Mouse (Mus musculus): ENCODE data around the gene Smoc1. TPM values are rescaled to one million over a fixed set of nuclear protein-coding genes. Genes with fewer than 3 reads are reported as not detected.

The Smoc1 gene
- polyA plus RNA-seq, 1 experiment from 2014 or later: 6.0 TPM

- no peak overlapping the region for H3K9ac ChIP-seq
- WGBS (ENCODE audit: insufficient replicate concordance): 40% methylated on average over 5 of the region's 5 CpGs
- no peaks in the 10 kb centered on the region for H3K9me3 ChIP-seq (replicated peaks)
- H3K4me3 ChIP-seq (replicated peaks): no peak overlapping the region
- ATAC-seq (ENCODE audit: low read depth) (peak; percentile 80), DNase-seq (no peak)
- no peaks in the 10 kb centered on the region; the same call in 1 of the 2 replicates for H3K27me3 ChIP-seq
- H3K36me3 ChIP-seq: no peaks in the 10 kb centered on the region
- H3K4me1 ChIP-seq (replicated peaks): peaks cover 7% of the 10 kb centered on the region; the same call in 1 of the 2 replicates
- H3K27ac ChIP-seq: no peak overlapping the region
- H3K4me2 ChIP-seq: no peak overlapping the region
Observed at GRCm38 (mm10) chr12:81197468-81198075, 171.0 kb downstream of the Smoc1 start.

DNA sequence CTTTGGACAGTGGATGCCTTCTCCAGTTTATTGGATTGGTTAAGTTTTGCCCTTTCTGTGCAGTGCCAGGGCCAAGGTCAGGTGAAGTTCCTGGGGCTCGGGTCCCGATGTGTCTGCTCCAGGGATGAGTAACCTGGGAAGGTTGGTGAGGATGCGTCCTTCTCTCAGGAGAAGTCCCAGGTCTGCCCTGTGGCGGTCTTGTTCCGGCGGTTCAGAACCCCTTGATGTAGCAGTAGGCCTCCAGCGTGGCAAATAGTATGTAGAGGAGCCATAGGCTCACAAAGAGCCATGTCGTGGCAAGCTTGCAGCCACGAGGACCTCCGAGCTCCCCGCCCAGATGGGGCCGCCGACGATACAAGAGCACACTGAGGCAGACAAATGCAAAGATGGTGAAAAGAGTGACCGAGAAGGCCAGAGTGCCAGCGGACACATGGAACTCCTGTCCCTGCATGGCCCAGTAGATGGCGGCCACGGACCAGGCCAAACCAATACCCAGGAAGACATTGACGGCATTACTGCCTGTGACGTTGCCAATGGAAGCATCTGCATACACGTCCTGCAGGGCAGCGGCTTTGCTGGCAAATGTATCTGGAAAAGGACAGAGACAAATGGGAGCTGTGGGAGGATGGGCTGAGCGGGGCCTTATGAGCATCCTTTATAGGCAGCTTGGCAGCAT, 172.8 kb downstream of the Smoc1 start:
- Histone ChIP-seq H3K4me1 (replicated peaks) (peaks cover 7% of the 10 kb centered on the region; the same call in 1 of the 2 replicates), H3K9ac (no peak overlapping the region), H3K9me3 (replicated peaks) (no peaks in the 10 kb centered on the region), H3K4me3 (replicated peaks) (no peak overlapping the region), H3K36me3 (no peaks in the 10 kb centered on the region), H3K27ac (no peak overlapping the region), H3K4me2 (no peak overlapping the region), H3K27me3 (no peaks in the 10 kb centered on the region; the same call in 1 of the 2 replicates)
- DNase-seq (peak; percentile 6), ATAC-seq (ENCODE audit: low read depth) (no peak)
- 37% methylated on average over 23 of the region's 23 CpGs for WGBS (ENCODE audit: insufficient replicate concordance)

DNA sequence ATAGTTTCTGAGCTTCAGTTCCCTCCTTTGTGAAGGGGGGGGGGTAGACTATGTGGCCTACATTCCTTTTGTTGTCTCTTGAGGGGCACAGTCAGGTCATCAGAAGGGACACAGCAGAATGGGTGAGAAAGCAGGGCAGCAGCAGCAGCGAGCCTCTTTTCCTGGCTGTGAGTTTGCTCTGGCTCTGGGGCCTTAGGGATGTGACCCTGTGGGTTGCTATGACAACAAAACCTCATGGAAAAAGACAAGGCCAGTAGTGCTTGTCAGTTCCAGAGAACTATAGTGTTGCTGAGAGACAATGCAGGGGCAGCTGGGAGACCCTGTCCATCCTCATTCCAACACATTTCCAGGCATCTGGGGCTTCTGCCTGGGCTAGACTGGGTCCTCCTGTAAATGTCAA, 176.6 kb downstream of the Smoc1 start:
- DNase-seq: no peak
- Histone ChIP-seq H3K9ac (no peak overlapping the region), H3K27me3 (no peaks in the 10 kb centered on the region; the same call in 1 of the 2 replicates), H3K4me2 (no peak overlapping the region), H3K4me1 (replicated peaks) (no peaks in the 10 kb centered on the region), H3K36me3 (no peaks in the 10 kb centered on the region), H3K27ac (no peak overlapping the region), H3K4me3 (replicated peaks) (no peak overlapping the region), H3K9me3 (replicated peaks) (no peaks in the 10 kb centered on the region)
- ATAC-seq (ENCODE audit: low read depth): no peak
- WGBS (ENCODE audit: insufficient replicate concordance): 15% methylated on average over 1 of the region's 1 CpGs

DNA sequence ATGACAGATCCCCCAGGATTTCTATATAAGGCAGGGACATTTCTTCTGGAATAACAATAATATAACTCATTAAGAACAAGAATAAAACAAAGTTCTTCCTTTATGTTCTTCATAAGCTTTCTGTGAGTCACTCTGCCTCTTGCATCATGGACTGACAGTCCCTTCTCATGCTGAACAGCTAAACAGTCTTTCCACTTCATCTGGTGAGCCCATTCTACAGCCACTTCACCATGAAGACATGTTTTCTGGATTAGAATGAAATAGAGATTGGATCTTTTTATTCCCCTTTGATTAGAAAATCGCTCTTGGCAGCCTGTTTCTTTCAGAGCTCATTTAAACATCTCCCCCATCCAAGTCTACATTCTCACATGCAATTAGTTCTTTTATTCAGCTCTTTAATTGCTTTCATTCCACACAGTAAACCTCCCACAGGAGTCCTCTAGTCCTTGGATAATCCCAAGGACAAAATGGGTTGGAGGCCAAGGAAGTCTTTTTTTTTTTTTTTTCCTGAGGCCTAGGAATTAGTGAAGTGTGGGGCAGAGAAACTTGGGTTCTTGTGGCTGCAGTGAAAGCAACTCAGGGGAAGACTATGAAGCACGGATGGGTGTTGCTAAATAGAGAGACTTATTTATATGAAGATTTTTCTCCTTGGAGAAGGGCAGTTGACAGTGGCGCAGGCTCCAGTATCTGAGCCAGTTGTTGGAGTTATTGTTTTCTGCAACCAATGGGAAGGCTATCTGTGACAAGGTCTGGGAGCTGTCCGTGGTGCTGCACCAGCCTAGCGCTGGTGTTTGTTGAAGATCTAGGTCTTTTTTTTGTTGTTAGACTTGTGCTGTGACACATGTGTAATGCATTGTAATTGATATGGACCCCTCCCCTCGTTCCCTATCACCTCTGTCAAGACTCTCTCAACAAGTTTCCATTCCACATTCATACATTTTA, 179.3 kb downstream of the Smoc1 start:
- no peaks in the 10 kb centered on the region for H3K4me1 ChIP-seq (replicated peaks)
- no peak for DNase-seq
- no peak overlapping the region for H3K4me3 ChIP-seq (replicated peaks)
- H3K27me3 ChIP-seq: no peaks in the 10 kb centered on the region
- ATAC-seq (ENCODE audit: low read depth): no peak
- H3K9me3 ChIP-seq (replicated peaks): no peaks in the 10 kb centered on the region
- H3K36me3 ChIP-seq: no peaks in the 10 kb centered on the region
- no peak overlapping the region for H3K4me2 ChIP-seq
- H3K9ac ChIP-seq: no peak overlapping the region
- no peak overlapping the region for H3K27ac ChIP-seq
- WGBS (ENCODE audit: insufficient replicate concordance): 19% methylated on average over 6 of the region's 6 CpGs

DNA sequence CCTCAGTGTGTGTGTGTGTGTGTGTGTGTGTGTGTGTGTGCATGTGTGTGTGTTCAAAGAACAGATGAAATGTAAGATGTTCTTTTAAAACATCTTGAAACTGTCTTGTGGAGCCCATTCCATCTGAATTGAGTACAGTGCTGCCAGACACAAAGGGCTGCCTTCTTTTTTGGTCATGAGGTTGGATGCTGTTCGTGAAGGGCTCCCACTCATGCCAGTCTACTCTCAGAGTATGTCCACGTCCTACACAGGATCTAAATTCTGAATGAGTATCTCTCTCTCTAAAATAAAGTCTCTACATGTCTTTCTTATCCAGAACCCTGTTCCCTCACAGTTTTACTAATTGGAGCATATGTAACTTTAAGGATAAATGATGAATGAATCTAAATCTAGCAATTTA, 182.0 kb downstream of the Smoc1 start:
- no peaks in the 10 kb centered on the region for H3K27me3 ChIP-seq
- H3K4me2 ChIP-seq: no peak overlapping the region
- 29% methylated on average over 2 of the region's 2 CpGs for WGBS (ENCODE audit: insufficient replicate concordance)
- no peaks in the 10 kb centered on the region for H3K4me1 ChIP-seq (replicated peaks)
- no peak overlapping the region for H3K4me3 ChIP-seq (replicated peaks)
- no peak for ATAC-seq (ENCODE audit: low read depth)
- H3K9me3 ChIP-seq (replicated peaks): no peaks in the 10 kb centered on the region
- no peak for DNase-seq
- no peak overlapping the region for H3K9ac ChIP-seq
- H3K27ac ChIP-seq: no peak overlapping the region
- H3K36me3 ChIP-seq: no peaks in the 10 kb centered on the region

DNA sequence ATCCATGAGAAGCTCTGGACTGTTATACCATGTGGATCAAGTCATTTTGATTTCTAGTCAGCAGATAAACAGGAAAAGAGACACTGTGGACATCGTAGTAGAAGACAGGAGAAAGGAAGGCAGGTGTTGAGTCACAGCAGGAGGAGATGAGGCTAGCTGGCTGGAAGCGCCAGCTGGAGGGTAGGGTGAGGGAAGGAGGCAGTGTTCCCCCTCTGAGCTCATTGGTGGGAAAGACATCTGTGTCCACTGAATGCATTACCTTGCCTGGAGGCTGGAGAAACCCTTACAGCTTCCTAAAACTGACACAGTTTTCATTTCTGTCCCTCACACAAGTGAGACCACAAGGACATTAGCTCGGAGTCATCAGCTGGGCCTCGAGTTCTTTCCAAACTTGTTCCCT, 192.7 kb downstream of the Smoc1 start:
- H3K36me3 ChIP-seq: no peaks in the 10 kb centered on the region
- H3K27ac ChIP-seq: no peak overlapping the region
- H3K27me3 ChIP-seq: no peaks in the 10 kb centered on the region
- ATAC-seq (ENCODE audit: low read depth) (no peak), DNase-seq (no peak)
- H3K9ac ChIP-seq: no peak overlapping the region
- no peaks in the 10 kb centered on the region for H3K9me3 ChIP-seq (replicated peaks)
- WGBS (ENCODE audit: insufficient replicate concordance): 47% methylated on average over 4 of the region's 4 CpGs
- H3K4me3 ChIP-seq (replicated peaks): no peak overlapping the region
- H3K4me1 ChIP-seq (replicated peaks): no peaks in the 10 kb centered on the region
- H3K4me2 ChIP-seq: no peak overlapping the region

DNA sequence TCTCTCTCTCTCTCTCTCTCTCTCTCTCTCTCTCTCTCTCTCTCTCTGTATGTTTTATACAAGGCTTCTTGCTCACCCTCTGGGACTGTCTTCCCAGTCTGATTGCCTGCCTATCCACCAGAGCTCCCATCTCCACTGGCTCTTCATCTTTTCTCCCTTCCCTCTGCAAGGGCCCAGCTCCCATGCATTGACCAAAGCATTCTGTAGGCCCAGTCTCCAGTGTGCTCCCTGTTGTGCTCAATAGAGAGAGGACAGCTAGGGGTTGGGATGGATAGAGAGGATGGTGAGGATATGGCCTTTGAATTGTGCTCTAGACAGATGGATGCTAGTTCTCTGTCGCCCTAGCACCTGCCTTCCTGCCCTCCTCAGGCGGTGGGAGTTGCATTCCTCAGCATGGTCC, 196.7 kb downstream of the Smoc1 start:
- no peaks in the 10 kb centered on the region for H3K4me1 ChIP-seq (replicated peaks)
- no peaks in the 10 kb centered on the region for H3K36me3 ChIP-seq
- WGBS (ENCODE audit: insufficient replicate concordance): 51% methylated on average over 2 of the region's 2 CpGs
- H3K4me3 ChIP-seq (replicated peaks): no peak overlapping the region
- no peaks in the 10 kb centered on the region for H3K9me3 ChIP-seq (replicated peaks)
- H3K27ac ChIP-seq: no peak overlapping the region
- no peak overlapping the region for H3K4me2 ChIP-seq
- H3K27me3 ChIP-seq: no peaks in the 10 kb centered on the region
- no peak overlapping the region for H3K9ac ChIP-seq
- ATAC-seq (ENCODE audit: low read depth) (no peak), DNase-seq (no peak)

- Histone ChIP-seq H3K27ac (no peak overlapping the region), H3K9me3 (replicated peaks) (no peaks in the 10 kb centered on the region), H3K9ac (no peak overlapping the region), H3K4me3 (replicated peaks) (no peak overlapping the region), H3K36me3 (no peaks in the 10 kb centered on the region), H3K4me1 (replicated peaks) (no peaks in the 10 kb centered on the region), H3K27me3 (no peaks in the 10 kb centered on the region), H3K4me2 (no peak overlapping the region)
- no peak for ATAC-seq (ENCODE audit: low read depth)
- 47% methylated on average over 2 of the region's 2 CpGs for WGBS (ENCODE audit: insufficient replicate concordance)
- DNase-seq: no peak
Observed at GRCm38 (mm10) chr12:81224843-81225242, 198.2 kb downstream of the Smoc1 start.

GRCm38 (mm10) chr12:81225966-81226577, 199.5 kb downstream of the Smoc1 start:
- Histone ChIP-seq H3K36me3 (no peaks in the 10 kb centered on the region), H3K27me3 (no peaks in the 10 kb centered on the region), H3K4me1 (replicated peaks) (no peaks in the 10 kb centered on the region), H3K4me3 (replicated peaks) (no peak overlapping the region), H3K9me3 (replicated peaks) (no peaks in the 10 kb centered on the region), H3K27ac (no peak overlapping the region), H3K4me2 (no peak overlapping the region), H3K9ac (no peak overlapping the region)
- ATAC-seq (ENCODE audit: low read depth) (no peak), DNase-seq (no peak)
- WGBS (ENCODE audit: insufficient replicate concordance): 28% methylated on average over 6 of the region's 6 CpGs

DNA sequence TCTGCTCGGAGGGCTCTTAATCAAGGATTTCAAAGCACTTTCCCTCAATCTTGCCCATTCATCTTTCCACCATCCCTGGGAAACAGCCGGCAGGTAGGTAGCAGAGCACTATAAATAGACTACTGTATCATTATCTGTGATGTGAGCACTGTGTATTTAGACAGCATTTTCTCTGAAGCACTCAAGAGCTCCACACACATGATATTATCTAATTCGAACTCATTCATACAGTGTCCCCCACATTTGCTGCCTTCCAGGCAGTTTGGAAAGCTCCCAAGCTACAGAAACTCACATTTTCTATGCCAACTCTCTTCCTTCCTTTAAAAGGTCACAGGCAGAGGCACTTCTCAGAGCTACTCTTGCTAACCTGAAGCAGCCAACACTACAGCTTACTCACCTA, 200.0 kb downstream of the Smoc1 start:
- H3K9ac ChIP-seq: no peak overlapping the region
- DNase-seq: no peak

More for the DNA sequence above, 200.0 kb downstream of the Smoc1 start:
- Histone ChIP-seq H3K27ac (no peak overlapping the region), H3K4me3 (replicated peaks) (no peak overlapping the region), H3K4me2 (no peak overlapping the region), H3K4me1 (replicated peaks) (no peaks in the 10 kb centered on the region), H3K27me3 (no peaks in the 10 kb centered on the region), H3K9me3 (replicated peaks) (no peaks in the 10 kb centered on the region), H3K36me3 (no peaks in the 10 kb centered on the region)
- WGBS (ENCODE audit: insufficient replicate concordance): 48% methylated on average over 3 of the region's 3 CpGs
- no peak for ATAC-seq (ENCODE audit: low read depth)
